8 mouse cellular contexts compared by ENCODE assay signal in the genomic region with DNA sequence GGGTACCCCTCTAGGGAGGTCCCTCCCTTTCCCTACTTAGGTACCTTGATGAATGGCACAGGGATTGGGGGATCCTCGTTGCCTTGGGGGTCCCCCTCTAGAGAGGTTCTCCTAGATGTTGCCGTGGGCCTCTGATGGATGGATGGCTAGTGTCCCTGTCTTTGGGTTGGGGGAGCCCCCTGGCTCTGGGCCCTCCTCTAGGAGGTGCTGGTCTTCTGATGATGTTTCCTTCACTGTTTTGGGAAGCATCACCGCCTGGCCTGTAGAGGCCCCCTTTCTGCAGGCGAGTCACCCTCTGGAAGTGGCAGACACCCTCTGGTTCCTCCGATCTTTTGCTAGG. TPM values are rescaled to one million over a fixed set of nuclear protein-coding genes. Genes with fewer than 3 reads are reported as not detected.
DNase-seq lines count a peak whose midpoint lies in the region; ATAC-seq and TF ChIP-seq lines count a peak whose summit lies in the region.

No protein-coding gene starts in this region.

- peak overlapping the region; percentile 78 for H3K9ac ChIP-seq in kidney, embryonic 16.5 days (replicated peaks; ENCODE audit: low read length)
- H3K9ac ChIP-seq in ES-E14 (ENCODE audit: insufficient read depth, low read depth, low read length, poor library complexity, severe bottlenecking) = peak overlapping the region; percentile 73

- H3K27ac ChIP-seq in kidney, embryonic 16.5 days (ENCODE audit: low read length) = peak overlapping the region; percentile 64; the same call in 1 of the 2 replicates
- H3K27ac ChIP-seq in ES-E14 (ENCODE audit: insufficient read depth, low read depth, low read length, poor library complexity, severe bottlenecking) = no peak overlapping the region
- H3K27ac ChIP-seq in hindbrain, embryonic 10.5 days = peak overlapping the region; percentile 89

- 9% methylated on average over 5 of the region's 5 CpGs for WGBS in kidney, embryonic 16.5 days
- WGBS in hindbrain, embryonic 10.5 days = 14% methylated on average over 5 of the region's 5 CpGs

- H3K4me3 ChIP-seq in kidney, embryonic 16.5 days (ENCODE audit: low read length) = peak overlapping the region; percentile 83
- H3K4me3 ChIP-seq in ES-E14 (ENCODE audit: insufficient read depth in 1 of 2, low read depth in 1 of 2, low read length in 2 of 2, poor library complexity in 1 of 2, severe bottlenecking in 1 of 2) = peak overlapping the region; percentile 77
- H3K4me3 ChIP-seq in hindbrain, embryonic 10.5 days = peak overlapping the region; percentile 78

- no peaks in the 10 kb centered on the region for H3K9me3 ChIP-seq in kidney, embryonic 16.5 days (ENCODE audit: low read length)
- no peaks in the 10 kb centered on the region for H3K9me3 ChIP-seq in ES-E14 (ENCODE audit: control insufficient read depth, insufficient read depth, low read depth, low read length)
- no peaks in the 10 kb centered on the region for H3K9me3 ChIP-seq in hindbrain, embryonic 10.5 days

- peaks cover 21% of the 10 kb centered on the region for H3K4me1 ChIP-seq in kidney, embryonic 16.5 days (ENCODE audit: insufficient read depth, low read length)
- peaks cover 1 to 10% of the 10 kb centered on the region in 2 experiments; a peak in 2 of 4 replicates for H3K4me1 ChIP-seq in ES-E14 (ENCODE audit: control insufficient read depth in 2 of 2, insufficient read depth in 2 of 2, low read length in 2 of 2, poor library complexity in 1 of 2)
- H3K4me1 ChIP-seq in hindbrain, embryonic 10.5 days (replicated peaks) = peaks cover 55% of the 10 kb centered on the region

- ATAC-seq in kidney, embryonic 16.5 days (ENCODE audit: low FRiP score, low TSS enrichment) = peak; percentile 41; the same call in 1 of the 2 replicates
- ATAC-seq in common myeloid progenitor, adult 5-6 weeks (replicated peaks; ENCODE audit: low read depth, poor library complexity, severe bottlenecking) = peak; percentile 13
- peak; percentile 5; the same call in 1 of the 2 replicates for ATAC-seq in megakaryocyte progenitor cell, adult 5-6 weeks (replicated peaks; ENCODE audit: poor library complexity)

- H3K27me3 ChIP-seq in kidney, embryonic 16.5 days (ENCODE audit: insufficient read depth, low read length) = no peaks in the 10 kb centered on the region
- peaks cover 3% of the 10 kb centered on the region; the same call in 1 of the 2 replicates for H3K27me3 ChIP-seq in hindbrain, embryonic 10.5 days (ENCODE audit: insufficient read depth, poor library complexity, severe bottlenecking)

- H3K4me2 ChIP-seq in kidney, embryonic 16.5 days (replicated peaks; ENCODE audit: low read depth, low read length) = peak overlapping the region; percentile 89

- no peak for DNase-seq in kidney, postnatal 25 days
- no peak for DNase-seq in ES-E14 (ENCODE audit: low read depth, low spot score)
- peak; percentile 25 for DNase-seq in hindbrain, embryonic 10.5 days (ENCODE audit: low spot score)
- DNase-seq in thymus, postnatal 4 days = no peak
- no peak for DNase-seq in urinary bladder, postnatal 14 days (ENCODE audit: low spot score)

- in situ Hi-C loops in ES-E14 (cut with MboI; ENCODE audit: low sequenced_read_pairs in 2 of 2, unreplicated experiment in 2 of 2) = no loop called here

- H3K36me3 ChIP-seq in kidney, embryonic 16.5 days (ENCODE audit: insufficient read depth, low read length) = no peaks in the 10 kb centered on the region
- no peaks in the 10 kb centered on the region for H3K36me3 ChIP-seq in ES-E14 (ENCODE audit: control insufficient read depth, insufficient read depth, low read length, poor library complexity, severe bottlenecking)
- peaks cover 27% of the 10 kb centered on the region for H3K36me3 ChIP-seq in hindbrain, embryonic 10.5 days

TF ChIP-seq in ES-E14, 5 proteins besides CTCF, POLR2A, EP300 and RAD21:
- no peak for TF ChIP-seq ZNF384 (IDR thresholded peaks at IDR 0.05; ENCODE audit: low read depth, low read length)
- no peak for TF ChIP-seq MAFK (IDR thresholded peaks at IDR 0.05; ENCODE audit: insufficient read depth, low read depth, low read length)
- TF ChIP-seq ZC3H11A (IDR thresholded peaks at IDR 0.05; ENCODE audit: borderline replicate concordance, low read depth, low read length) = no peak
- no peak for TF ChIP-seq CHD2 (IDR thresholded peaks at IDR 0.05; ENCODE audit: low read depth, low read length)
- no peak for TF ChIP-seq HCFC1 (IDR thresholded peaks at IDR 0.05; ENCODE audit: borderline replicate concordance, insufficient read depth, low read length)

RNA-seq across cellular contexts. Expression of a gene that starts 0.6 kb away (rescaled TPM):
- polyA plus RNA-seq in kidney, embryonic 16.5 days (2015; fragmentation: Nextera tagmentation; extraction: Ambion mirVana) = 39.8 and 41.1 TPM in 2 replicates
- 16.5 and 20.6 TPM in 2 replicates for total RNA-seq in ES-E14 (2012; rRNA removed)
- total RNA-seq in common myeloid progenitor, adult 5-6 weeks (2017) = 8.1 and 10.8 TPM in 2 replicates
- 63.4 and 73.4 TPM in 2 replicates for polyA plus RNA-seq in hindbrain, embryonic 10.5 days (2016; fragmentation: Nextera tagmentation; extraction: Ambion mirVana)
- 3.8 and 6.0 TPM in 2 replicates for total RNA-seq in megakaryocyte progenitor cell, adult 5-6 weeks (2015)
- 10.4 and 12.7 TPM in 2 replicates for total RNA-seq in megakaryocyte progenitor cell, adult 5-6 weeks (2017)

RNA-seq across cellular contexts. Expression of a gene that starts 34.9 kb away (rescaled TPM):
- polyA plus RNA-seq in kidney, embryonic 16.5 days (2015; fragmentation: Nextera tagmentation; extraction: Ambion mirVana) = 44.4 and 46.1 TPM in 2 replicates
- 52.7 and 80.5 TPM in 2 replicates for total RNA-seq in ES-E14 (2012; rRNA removed)
- 32.7 and 32.8 TPM in 2 replicates for total RNA-seq in common myeloid progenitor, adult 5-6 weeks (2017)
- polyA plus RNA-seq in hindbrain, embryonic 10.5 days (2016; fragmentation: Nextera tagmentation; extraction: Ambion mirVana) = 46.9 and 53.8 TPM in 2 replicates
- 53.2 and 60.7 TPM in 2 replicates for total RNA-seq in megakaryocyte progenitor cell, adult 5-6 weeks (2015)
- total RNA-seq in megakaryocyte progenitor cell, adult 5-6 weeks (2017) = 27.7 and 31.0 TPM in 2 replicates

RNA-seq across cellular contexts. Expression of a gene that starts 42.3 kb away (rescaled TPM):
- 10.4 and 14.2 TPM in 2 replicates for polyA plus RNA-seq in kidney, embryonic 16.5 days (2015; fragmentation: Nextera tagmentation; extraction: Ambion mirVana)
- total RNA-seq in ES-E14 (2012; rRNA removed) = 24.7 and 26.3 TPM in 2 replicates
- 19.8 and 72.8 TPM in 2 replicates for total RNA-seq in common myeloid progenitor, adult 5-6 weeks (2017)
- 19.2 and 21.0 TPM in 2 replicates for polyA plus RNA-seq in hindbrain, embryonic 10.5 days (2016; fragmentation: Nextera tagmentation; extraction: Ambion mirVana)
- 18.9 and 20.0 TPM in 2 replicates for total RNA-seq in megakaryocyte progenitor cell, adult 5-6 weeks (2015)
- total RNA-seq in megakaryocyte progenitor cell, adult 5-6 weeks (2017) = 47.9 and 56.5 TPM in 2 replicates

RNA-seq across cellular contexts. Expression of a gene that starts 55.3 kb away (rescaled TPM):
- 0.18 and 0.39 TPM in 2 replicates for polyA plus RNA-seq in kidney, embryonic 16.5 days (2015; fragmentation: Nextera tagmentation; extraction: Ambion mirVana)
- total RNA-seq in ES-E14 (2012; rRNA removed) = 0.13 and 0.48 TPM in 2 replicates
- not detected in 2 replicates for total RNA-seq in common myeloid progenitor, adult 5-6 weeks (2017)
- 0.21 and 0.41 TPM in 2 replicates for polyA plus RNA-seq in hindbrain, embryonic 10.5 days (2016; fragmentation: Nextera tagmentation; extraction: Ambion mirVana)
- total RNA-seq in megakaryocyte progenitor cell, adult 5-6 weeks (2015) = not detected in 2 replicates
- total RNA-seq in megakaryocyte progenitor cell, adult 5-6 weeks (2017) = not detected in 2 replicates
